Mouse (Mus musculus) cerebellum, adult 2 months (tissue): Measurements from ENCODE around the gene Rpf2.

ENCODE experiments used
- CTCF ChIP-seq: fragments of 200-500 bp; IDR thresholded peaks from 2 replicates; pipeline ENCODE4 v1.5.1; 2011; ENCODE audit warnings: low read depth, mild to moderate bottlenecking, control low read depth, low read length, moderate library complexity, borderline replicate concordance; ENCODE audit not compliant: insufficient read depth
- POLR2A ChIP-seq: fragments of 200-500 bp; IDR thresholded peaks from 2 replicates; pipeline ENCODE4 v1.6.1; 2011; ENCODE audit warnings: low read length, control low read depth, borderline replicate concordance; ENCODE audit not compliant: insufficient read depth

DNA sequence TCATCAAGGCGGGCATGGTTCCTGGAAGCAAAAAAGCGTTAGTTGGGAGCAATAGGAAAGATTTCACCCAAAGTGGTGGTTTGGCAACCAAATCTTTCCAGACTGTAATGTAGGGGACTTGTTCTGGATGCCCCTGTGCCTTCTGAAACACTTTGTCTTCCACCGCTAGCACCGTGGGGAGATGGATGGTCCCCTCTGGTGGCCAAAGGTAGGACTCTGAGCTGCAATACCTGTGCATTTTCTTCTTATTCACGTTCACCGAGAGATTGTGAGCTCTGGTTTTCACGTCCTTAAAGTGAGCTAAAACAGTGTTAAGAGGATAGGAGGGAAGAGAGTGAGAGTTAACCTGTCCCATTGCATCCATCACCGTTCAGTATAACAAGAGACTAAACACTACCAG lies 56.0 kb downstream of the Rpf2 start:
- TF ChIP-seq CTCF: no peak; the same call in 1 of the 2 replicates
- no peak for TF ChIP-seq POLR2A
